Mouse (Mus musculus) lung, postnatal 10 days (tissue): ENCODE results near the gene Gdi1.
"Not testable (repeated sequence)": the region's sequence is repeated elsewhere in the genome, so short reads cannot be mapped to it uniquely, and the experiment has no call there.

Experiments used
- DNase-seq: peaks from one replicate; pipeline ENCODE4 v3.0.0; 2021

Gdi1 gene

DNA sequence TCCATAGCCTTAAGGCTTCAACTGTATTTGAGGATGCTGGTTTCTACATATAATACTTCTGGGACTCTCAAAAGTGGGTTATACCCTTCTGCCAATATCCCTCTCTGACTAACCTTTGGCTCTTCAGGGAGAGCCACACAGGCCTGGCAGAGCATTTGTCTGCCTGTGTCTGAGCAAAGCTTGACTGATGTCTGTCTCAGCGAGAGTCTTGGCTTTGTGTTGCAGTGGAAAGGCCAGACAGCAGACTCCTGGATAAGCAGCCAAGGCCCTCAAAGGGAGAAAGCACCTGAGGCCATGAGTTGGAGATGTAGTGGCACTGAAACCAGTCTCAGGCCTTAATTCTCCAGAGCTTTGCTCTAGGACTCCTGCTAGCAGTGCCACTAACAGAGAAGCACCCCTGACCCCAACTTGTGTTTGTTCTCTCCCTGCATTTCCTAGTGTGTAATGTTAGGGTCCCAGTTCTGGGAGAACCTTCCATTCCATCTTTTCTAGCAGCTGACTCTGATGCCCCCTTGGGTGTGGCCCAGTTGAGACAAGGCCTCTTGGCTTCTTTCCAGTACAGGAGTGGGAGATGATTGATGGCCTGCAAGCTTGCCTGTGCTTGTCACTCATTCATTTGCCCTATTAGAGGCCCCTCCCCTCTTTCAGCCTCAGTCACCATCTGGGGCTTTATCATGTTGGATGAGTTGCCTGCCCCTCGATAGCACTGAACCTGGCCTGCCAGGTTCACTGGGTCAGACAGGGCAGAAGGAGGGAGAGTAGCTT, 25.6 kb downstream of the Gdi1 start:
- DNase-seq = no peak

DNA sequence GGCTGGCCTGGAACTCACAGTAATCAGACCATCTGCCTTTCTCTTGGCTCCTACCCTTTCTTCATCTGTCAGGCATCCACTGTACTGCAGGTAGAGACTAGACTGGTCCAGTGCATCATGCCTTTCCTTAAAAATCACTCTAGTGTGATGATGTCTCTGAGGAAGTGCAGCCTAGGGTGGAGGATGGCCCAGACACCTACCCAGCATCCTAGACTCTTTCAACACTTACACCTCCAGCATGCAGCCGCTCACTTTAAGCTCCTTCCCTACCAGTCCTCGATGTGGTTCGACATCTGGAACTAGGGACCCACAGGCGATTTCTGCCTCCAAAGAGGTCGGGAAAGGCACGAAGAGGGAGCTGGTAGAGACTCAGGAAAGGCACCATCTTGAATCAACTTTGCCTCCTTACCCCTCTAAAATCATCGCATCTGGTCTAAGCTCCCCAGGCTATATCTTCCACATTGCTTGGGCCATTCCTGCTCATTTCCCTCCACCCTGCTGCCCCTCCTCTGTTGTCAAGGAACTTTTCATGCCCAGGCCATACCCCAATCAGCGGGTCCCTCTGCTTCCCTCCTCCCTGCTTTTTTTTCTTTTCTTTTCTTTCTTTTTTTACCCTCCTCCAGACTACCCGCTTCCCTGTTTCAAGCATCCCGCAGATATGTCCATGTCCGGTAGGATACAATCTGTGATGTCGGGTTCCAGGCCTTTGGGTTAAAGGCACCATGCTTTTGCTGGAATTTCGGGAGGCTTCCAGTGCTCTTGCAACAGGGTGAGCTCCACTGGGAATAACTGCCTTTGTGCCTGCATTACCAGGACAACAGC, 48.1 kb downstream of the Gdi1 start:
- DNase-seq = no peak

DNA sequence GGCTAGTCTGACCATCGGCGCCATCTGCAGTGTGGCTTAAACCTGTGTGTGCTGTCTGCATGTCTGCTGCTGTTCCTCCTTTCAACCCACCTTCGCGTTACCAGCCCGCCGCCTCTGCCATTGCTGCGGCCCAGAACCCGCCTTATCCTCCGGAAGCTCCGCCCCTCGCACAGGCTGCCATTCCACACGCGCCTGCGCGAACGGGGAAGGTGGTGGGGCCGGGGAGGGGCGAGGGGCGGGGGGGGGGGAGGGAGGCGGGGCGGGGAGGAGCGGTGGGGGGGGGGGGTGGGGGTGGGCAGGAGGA, 48.6 kb downstream of the Gdi1 start, which contains the start of gene Lage3:
Gene Lage3, minus strand, starts transcription at position 152 of the 304 bp plus-strand sequence.
- peak; percentile 88 for DNase-seq

DNA sequence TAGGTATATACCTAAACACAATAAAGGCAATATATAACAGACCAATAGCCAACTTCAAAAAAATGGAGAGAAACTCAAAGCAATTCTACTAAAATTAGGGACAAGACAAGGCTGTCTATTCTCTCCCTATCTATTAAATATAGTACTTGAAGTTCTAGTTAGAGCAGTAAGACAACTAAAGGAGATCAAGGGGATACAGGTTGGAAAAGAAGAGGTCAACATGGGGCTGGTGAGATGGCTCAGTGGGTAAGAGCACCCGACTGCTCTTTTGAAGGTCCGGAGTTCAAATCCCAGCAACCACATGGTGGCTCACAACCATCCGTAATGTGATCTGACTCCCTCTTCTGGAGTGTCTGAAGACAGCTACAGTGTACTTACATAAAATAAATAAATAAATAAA, 52.3 kb downstream of the Gdi1 start:
- DNase-seq = not testable (repeated sequence)

DNA sequence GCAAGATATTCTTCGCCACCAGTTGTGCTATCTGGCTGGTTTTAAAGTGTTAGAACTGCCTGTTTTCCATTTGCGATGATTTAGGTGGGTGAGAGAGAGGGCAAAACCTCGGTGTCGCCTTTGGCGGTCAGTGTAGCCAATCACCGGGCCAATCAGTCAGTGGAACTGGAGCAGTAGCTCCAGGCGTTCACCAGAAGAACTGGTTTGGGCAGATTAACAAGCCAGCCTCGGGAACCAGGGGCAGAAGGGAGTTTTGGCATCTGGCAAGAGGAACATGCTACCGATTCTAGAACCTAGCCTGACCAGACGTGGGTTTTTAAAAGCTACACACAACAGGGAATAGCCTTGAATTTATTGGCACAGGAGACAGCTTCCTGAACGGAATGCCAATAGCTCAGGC, 54.4 kb downstream of the Gdi1 start:
- DNase-seq = no peak
